Mouse (Mus musculus) forebrain, embryonic 11.5 days (tissue): ENCODE data around the gene Prkce. TPM values are rescaled to one million over a fixed set of nuclear protein-coding genes. Genes with fewer than 3 reads are reported as not detected.

Experiments used
- ATAC-seq: fragments of 200-750 bp; cut with Nextera tagmentation; replicated peaks from 2 replicates; pipeline ENCODE4 v1.8.0; 2017; ENCODE audit warnings: moderate TSS enrichment; ENCODE audit not compliant: low FRiP score
- DNase-seq: peaks from one replicate; pipeline ENCODE4 v3.0.0-alpha.2; 2017; ENCODE audit warnings: low spot score
- H3K27ac ChIP-seq: fragments of 300-500 bp; sonication (generic); 2 replicates; pipeline ENCODE4 v1.5.1; 2014; ENCODE audit warnings: low read depth, low read length
- H3K27me3 ChIP-seq: fragments of 300-500 bp; sonication (generic); 2 replicates; pipeline ENCODE4 v1.6.1; 2014; ENCODE audit warnings: mild to moderate bottlenecking, low read length, mixed read lengths; ENCODE audit not compliant: control insufficient read depth, insufficient read depth
- H3K36me3 ChIP-seq: fragments of 300-500 bp; sonication (generic); 2 replicates; pipeline ENCODE4 v1.6.1; 2014; ENCODE audit warnings: mild to moderate bottlenecking, low read length, moderate library complexity, mixed read lengths; ENCODE audit not compliant: control insufficient read depth, insufficient read depth
- H3K4me1 ChIP-seq: fragments of 300-500 bp; sonication (generic); replicated peaks from 2 replicates; pipeline ENCODE4 v1.6.1; 2014; ENCODE audit warnings: low read length, mixed read lengths; ENCODE audit not compliant: control insufficient read depth, insufficient read depth
- H3K4me2 ChIP-seq: fragments of 300-500 bp; sonication (generic); 2 replicates; pipeline ENCODE4 v1.6.1; 2014; ENCODE audit warnings: low read depth, mild to moderate bottlenecking, low read length, moderate library complexity, mixed read lengths; ENCODE audit not compliant: severe bottlenecking
- H3K4me3 ChIP-seq: fragments of 300-500 bp; sonication (generic); 2 replicates; pipeline ENCODE4 v1.5.1; 2014; ENCODE audit warnings: low read depth, low read length
- H3K9ac ChIP-seq: fragments of 300-500 bp; sonication (generic); 2 replicates; pipeline ENCODE4 v1.6.1; 2014; ENCODE audit warnings: low read length
- H3K9me3 ChIP-seq: fragments of 300-500 bp; sonication (generic); 2 replicates; pipeline ENCODE4 v1.6.1; 2016; ENCODE audit warnings: low read length, mixed read lengths; ENCODE audit not compliant: control insufficient read depth
- WGBS: fragments of 180-500 bp; shearing (Covaris S2); extraction: QIAGEN DNeasy Blood & Tissue Kit; methylation state at CpG from one replicate; pipeline ENCODE4 v1.1.7; 2014; 5-methylcytosine and 5-hydroxymethylcytosine counted together
- polyA plus RNA-seq: library from polyadenylated mRNA; unstranded; fragments of >200 nt; fragmentation: Nextera tagmentation; extraction: Ambion mirVana; gene quantifications from 2 replicates; pipeline ENCODE4 v1.2.1, GENCODE M21; 2014

Gene Prkce
- polyA plus RNA-seq, 1 experiment from 2014 or later, result 6.0 TPM

DNA sequence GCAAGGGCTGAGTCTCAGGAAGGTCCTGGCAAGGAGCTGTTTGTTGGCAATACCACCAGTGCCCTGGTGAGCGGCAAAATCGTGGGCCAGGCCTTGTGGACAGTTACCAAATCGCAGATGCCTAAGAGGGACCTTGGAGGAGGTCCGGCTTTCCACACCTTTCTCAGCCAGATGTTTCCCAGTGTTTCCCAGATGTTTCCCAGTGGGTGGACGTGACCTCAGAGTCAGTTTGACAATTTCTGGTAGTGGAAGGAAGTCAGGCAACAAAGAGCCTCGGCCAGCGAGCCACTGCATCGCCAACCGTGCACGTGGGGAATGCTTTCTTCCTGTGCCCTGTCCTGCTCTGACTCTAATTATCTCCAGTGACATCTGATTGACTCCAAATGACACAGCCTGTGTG lies 112.2 kb downstream of the Prkce start:
- 68% methylated on average over 10 of the region's 10 CpGs for WGBS
- Histone ChIP-seq H3K27ac (no peak overlapping the region), H3K27me3 (no peaks in the 10 kb centered on the region), H3K4me3 (no peak overlapping the region), H3K4me1 (no peaks in the 10 kb centered on the region; the same call in 1 of the 2 replicates), H3K36me3 (no peaks in the 10 kb centered on the region), H3K4me2 (no peak overlapping the region), H3K9ac (no peak overlapping the region), H3K9me3 (no peaks in the 10 kb centered on the region)
- no peak for DNase-seq
- 0 out of 2 replicates have a peak, but pooled peaks have one; percentile 21 for ATAC-seq

DNA sequence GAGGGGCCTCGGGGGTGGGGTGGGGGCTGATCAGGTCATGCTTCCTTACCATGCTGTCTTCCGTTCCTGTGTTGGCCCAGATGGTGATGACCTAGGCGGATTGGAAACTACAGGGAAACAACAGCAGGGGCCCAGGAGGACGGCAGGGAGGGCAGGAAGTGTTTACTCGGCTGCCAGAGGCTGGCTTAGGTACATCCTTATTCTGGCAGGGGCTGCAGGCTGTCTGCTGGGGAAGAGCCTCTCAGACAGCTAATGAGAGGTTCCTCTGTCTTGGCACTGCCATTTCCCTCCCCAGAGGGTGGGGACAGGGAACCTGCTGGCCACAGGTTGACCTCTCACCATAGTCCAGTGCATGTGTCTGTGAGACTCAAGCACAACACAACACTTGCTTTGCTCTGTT lies 116.2 kb downstream of the Prkce start:
- Histone ChIP-seq H3K4me3 (no peak overlapping the region), H3K36me3 (no peaks in the 10 kb centered on the region), H3K9ac (no peak overlapping the region), H3K27ac (no peak overlapping the region), H3K4me2 (no peak overlapping the region), H3K27me3 (no peaks in the 10 kb centered on the region), H3K9me3 (no peaks in the 10 kb centered on the region), H3K4me1 (no peaks in the 10 kb centered on the region; the same call in none of the 2 replicates)
- DNase-seq (no peak), ATAC-seq (no peak)
- 60% methylated on average over 5 of the region's 5 CpGs for WGBS

DNA sequence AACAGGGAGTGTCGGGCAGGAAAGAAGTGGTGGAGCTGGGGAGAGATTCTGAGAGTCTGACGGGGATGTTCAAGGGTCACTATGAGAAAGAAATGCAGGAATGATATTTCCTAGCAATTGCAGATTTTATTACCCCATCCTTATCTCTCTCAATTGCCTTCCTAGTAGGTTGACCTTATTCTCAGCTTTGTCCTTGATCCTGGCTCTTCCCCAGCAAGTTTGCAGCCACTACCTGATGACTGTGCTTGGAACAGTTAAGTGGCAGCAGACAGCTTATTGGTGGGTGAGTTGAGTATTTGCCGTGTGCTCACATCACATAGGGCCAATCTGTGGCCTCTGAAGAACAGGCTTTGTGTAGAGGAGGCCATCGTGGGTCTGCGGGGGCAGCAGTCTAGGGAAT lies 117.5 kb downstream of the Prkce start:
- Histone ChIP-seq H3K27me3 (no peaks in the 10 kb centered on the region), H3K4me2 (no peak overlapping the region), H3K27ac (no peak overlapping the region), H3K36me3 (no peaks in the 10 kb centered on the region), H3K9me3 (no peaks in the 10 kb centered on the region), H3K9ac (no peak overlapping the region), H3K4me1 (no peaks in the 10 kb centered on the region; the same call in none of the 2 replicates), H3K4me3 (no peak overlapping the region)
- ATAC-seq (no peak), DNase-seq (no peak)
- 85% methylated on average over 5 of the region's 5 CpGs for WGBS

DNA sequence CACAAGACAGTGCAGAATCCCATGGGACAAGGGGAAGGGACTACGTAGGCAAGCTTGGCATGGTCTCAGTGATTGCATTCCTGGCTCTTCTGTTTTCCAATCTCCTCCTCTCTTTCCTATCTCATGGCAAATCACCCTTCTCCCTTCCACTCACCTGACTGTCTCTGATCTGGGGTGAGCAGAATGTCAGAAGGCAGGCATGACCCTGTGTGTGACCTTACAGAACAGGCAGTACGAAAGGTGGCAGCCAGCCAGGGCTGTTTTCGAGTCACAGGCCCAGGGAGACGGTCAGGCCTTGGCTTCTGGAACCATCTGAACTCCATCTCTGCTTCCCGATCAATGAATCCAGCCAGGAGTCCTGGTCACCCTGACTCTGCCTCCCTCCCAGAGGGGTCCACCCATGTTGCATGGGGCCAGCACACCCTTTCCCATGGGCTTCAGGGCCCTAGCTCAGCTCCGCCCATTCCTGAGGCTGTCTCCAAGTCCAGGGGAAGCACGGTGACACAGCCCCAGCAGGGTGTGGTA lies 119.2 kb downstream of the Prkce start:
- no peak overlapping the region for H3K9ac ChIP-seq
- no peak overlapping the region for H3K4me3 ChIP-seq
- no peak overlapping the region for H3K4me2 ChIP-seq
- no peaks in the 10 kb centered on the region; the same call in 1 of the 2 replicates for H3K4me1 ChIP-seq
- H3K27me3 ChIP-seq, result no peaks in the 10 kb centered on the region
- no peaks in the 10 kb centered on the region for H3K36me3 ChIP-seq
- H3K9me3 ChIP-seq, result no peaks in the 10 kb centered on the region
- no peak overlapping the region for H3K27ac ChIP-seq
- WGBS, result 88% methylated on average over 7 of the region's 7 CpGs
- no peak for DNase-seq
- no peak for ATAC-seq

DNA sequence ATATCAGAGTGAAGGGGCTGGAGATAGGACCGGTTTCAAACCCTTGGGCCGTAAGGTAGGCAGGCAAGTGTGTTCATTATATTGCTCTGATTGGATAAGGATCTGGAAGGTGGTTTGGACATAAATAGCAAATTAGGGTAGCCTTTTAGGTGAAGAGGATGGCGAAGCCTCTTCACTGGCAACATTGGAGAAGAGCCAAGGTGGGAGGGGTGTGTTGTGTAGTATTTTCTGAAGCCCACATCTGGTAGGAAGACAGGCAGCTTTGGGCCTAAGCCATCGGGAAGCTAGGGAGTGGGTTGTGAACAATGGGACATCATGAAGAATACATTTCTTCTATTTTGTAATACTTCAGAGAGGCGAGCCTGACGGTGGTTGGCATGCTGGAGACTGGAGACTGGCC lies 125.1 kb downstream of the Prkce start:
- 91% methylated on average over 6 of the region's 6 CpGs for WGBS
- Histone ChIP-seq H3K9ac (no peak overlapping the region), H3K9me3 (no peaks in the 10 kb centered on the region), H3K4me2 (no peak overlapping the region), H3K4me1 (no peaks in the 10 kb centered on the region; the same call in none of the 2 replicates), H3K4me3 (no peak overlapping the region), H3K36me3 (no peaks in the 10 kb centered on the region), H3K27ac (no peak overlapping the region), H3K27me3 (no peaks in the 10 kb centered on the region)
- DNase-seq (no peak), ATAC-seq (no peak)

DNA sequence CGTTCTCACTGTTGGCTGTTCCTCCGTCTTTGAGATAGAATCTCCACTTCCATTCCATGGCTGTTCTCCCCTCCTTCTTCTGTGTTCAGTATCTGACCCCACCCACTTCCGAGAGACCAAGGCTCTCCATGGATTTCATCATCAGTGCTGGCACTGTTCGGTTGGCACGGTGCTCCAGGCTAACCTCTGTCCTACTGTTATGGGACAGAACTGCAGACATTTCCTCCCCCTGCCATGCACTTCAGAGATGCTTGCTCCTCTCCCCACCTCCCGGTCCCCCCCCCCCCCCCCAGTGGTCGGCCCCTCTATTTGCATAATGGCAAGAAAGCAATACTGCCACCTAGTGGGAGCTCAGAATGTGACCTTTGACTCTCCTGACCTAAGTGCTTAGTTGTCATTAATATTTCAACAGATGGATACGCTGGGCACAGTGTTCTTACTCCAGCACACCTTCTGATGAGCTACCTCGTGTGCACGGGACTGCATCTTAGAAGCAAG lies 125.7 kb downstream of the Prkce start:
- WGBS, result 49% methylated on average over 9 of the region's 10 CpGs
- Histone ChIP-seq H3K27ac (no peak overlapping the region), H3K4me1 (no peaks in the 10 kb centered on the region; the same call in 1 of the 2 replicates), H3K9me3 (no peaks in the 10 kb centered on the region), H3K4me3 (no peak overlapping the region), H3K4me2 (no peak overlapping the region), H3K36me3 (no peaks in the 10 kb centered on the region), H3K9ac (no peak overlapping the region), H3K27me3 (no peaks in the 10 kb centered on the region)
- ATAC-seq (no peak), DNase-seq (peak; percentile 65)

DNA sequence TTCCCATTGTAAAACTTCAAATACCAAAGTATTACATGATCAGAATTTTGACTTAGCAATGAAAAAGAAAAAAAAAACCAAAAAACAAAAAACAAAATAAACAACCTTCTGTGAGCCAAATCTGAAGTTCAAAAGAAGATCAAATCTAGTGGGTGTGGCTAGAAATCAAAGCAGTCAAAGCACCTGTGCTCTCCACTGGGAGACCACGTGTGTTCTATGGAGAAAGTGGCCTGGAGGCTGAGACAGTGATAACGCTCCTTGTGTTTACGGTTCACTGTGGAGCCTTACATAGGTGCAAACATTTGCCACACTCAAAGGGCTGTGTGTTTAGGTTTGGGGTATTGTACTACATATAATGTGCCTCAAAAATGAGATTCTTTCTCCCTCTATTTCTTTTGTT lies 132.0 kb downstream of the Prkce start:
- no peak overlapping the region for H3K4me3 ChIP-seq
- no peak overlapping the region for H3K9ac ChIP-seq
- 75% methylated on average over 3 of the region's 3 CpGs for WGBS
- H3K4me2 ChIP-seq, result no peak overlapping the region
- no peaks in the 10 kb centered on the region for H3K9me3 ChIP-seq
- ATAC-seq (no peak), DNase-seq (no peak)
- H3K27ac ChIP-seq, result no peak overlapping the region
- H3K4me1 ChIP-seq, result no peaks in the 10 kb centered on the region; the same call in 1 of the 2 replicates
- H3K27me3 ChIP-seq, result no peaks in the 10 kb centered on the region
- no peaks in the 10 kb centered on the region for H3K36me3 ChIP-seq

DNA sequence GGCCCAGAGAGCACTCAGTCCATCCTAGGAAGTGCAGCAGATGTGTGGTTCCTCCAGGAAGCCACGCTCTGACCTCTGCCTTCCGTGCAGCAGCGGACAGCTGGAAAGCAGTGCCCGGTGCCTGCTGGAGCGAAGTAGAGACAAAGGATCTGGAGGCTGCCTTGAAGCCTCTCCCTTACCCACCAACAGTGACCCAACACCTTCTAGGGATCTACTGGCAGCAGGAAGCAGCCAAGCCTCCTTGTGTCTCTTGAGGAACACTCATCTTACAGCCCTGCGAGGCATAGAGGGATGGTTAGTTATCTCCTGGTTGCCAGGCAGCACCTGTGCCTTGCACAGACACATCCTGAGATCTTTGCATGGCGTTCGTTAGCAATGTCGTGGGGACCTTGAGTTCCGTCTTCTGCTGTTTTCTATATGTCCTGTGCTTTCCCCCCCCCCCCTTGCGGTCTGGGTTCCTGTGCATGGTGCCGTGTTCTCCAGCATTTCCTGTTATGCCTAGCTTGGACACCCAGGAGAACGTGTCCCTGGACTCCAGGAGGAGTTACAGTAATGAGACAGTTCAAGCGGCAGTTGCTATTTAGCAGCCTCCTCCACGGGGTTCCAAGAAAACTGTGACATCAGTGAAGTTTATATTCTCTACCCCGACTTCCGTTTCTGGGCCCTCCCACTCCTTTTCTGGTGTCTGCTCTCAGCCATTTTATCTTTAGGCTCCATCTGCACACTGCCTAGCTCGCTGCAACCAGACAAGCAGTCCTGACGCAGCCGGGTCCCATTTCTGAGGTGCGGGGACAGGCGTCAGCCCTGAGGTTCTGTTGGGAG lies 133.4 kb downstream of the Prkce start:
- Histone ChIP-seq H3K27ac (peak overlapping the region; percentile 43), H3K4me2 (0 out of 2 replicates have a peak overlapping the region, but pooled peaks have one; percentile 15), H3K27me3 (no peaks in the 10 kb centered on the region), H3K36me3 (no peaks in the 10 kb centered on the region), H3K9ac (no peak overlapping the region), H3K4me1 (no peaks in the 10 kb centered on the region; the same call in 1 of the 2 replicates), H3K4me3 (no peak overlapping the region), H3K9me3 (no peaks in the 10 kb centered on the region)
- no peak for ATAC-seq
- DNase-seq, result no peak
- 79% methylated on average over 22 of the region's 22 CpGs for WGBS
